Mouse (Mus musculus) adrenal gland, adult 18-20 months (tissue): ENCODE results near the gene Sh3pxd2b. TPM values are rescaled to one million over a fixed set of nuclear protein-coding genes. Genes with fewer than 3 reads are reported as not detected.

Source experiments
- DNase-seq, 2 experiments: peaks; one replicate each; pipeline ENCODE4 v3.0.0; 2021 to 2022; ENCODE audit warnings: low spot score in 2 of 2
- total RNA-seq, 2 experiments: library from RNA; stranded (reverse); gene quantifications; 1 replicate in 1 of 2; 2 replicates in 1 of 2; pipeline ENCODE4 v1.2.3; 2021

The Sh3pxd2b gene
- total RNA-seq, 2 experiments from 2014 or later, result 9.8 to 11.2 TPM

DNA sequence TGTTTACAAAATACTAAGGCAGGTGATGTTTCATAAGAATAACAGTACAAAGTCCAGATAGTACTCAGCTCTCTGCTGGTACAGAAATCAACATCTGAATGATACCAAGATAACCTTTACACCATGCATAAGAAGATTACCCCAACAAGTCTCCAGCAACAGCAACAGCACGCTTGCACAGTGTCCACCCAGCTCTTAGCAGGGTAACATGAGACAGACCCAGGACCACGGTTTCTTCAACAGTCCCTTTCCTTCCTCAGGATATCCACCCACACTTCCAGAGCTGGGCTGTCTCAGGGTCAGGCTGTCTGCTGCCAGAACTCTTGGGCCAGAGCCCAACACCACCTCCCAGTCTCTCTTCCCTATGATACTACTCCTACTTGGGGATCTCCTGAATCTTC, 8.5 kb upstream of the Sh3pxd2b start:
- no peak for DNase-seq

DNA sequence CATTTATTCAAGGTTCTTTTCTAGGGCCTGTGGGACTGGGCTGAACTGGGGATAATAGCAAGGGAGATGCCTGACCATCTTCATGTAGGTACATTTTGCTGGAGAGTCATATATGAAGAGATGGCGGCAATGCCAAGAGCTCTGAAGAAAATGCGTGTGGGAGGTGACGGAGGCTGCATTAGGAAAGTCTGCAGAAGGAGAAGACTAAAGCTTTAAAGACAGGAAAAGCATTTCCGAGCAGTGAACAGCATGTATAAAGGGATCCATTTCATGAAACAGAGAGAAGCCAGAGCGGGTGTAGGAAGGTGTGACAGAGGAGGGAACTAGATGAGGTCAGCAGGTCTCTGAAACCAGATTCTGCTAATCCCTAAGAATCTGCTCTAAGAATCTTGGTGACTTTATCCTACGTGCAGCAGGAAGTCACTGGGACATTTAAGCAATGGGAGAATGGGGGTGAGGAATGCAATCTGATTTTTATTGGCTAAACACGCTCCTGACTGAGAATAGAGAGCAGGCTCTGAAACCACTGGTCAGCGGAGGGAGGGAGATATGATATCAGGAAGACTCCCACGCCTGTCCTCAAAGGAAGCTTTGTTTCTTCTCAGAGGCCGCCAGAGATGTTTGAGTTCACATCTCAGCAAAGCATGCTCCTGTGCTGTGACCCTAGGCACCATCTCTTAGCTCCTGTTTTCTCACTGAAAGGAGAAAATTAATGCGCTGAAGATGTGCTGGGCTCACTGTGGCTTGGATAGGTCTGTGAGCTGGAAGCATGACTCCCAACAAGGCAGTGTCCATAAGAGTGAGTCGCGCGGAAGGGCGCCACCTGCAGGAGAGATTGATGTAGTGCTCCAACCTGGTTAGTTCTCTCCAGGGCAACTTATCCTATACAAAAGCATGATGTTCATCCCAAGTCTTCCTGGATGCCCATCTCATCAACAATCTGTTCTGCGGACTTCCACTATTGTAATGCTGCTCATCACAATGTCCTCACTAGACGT, 6.8 kb upstream of the Sh3pxd2b start:
- peak; percentile 50 to 59 for DNase-seq

DNA sequence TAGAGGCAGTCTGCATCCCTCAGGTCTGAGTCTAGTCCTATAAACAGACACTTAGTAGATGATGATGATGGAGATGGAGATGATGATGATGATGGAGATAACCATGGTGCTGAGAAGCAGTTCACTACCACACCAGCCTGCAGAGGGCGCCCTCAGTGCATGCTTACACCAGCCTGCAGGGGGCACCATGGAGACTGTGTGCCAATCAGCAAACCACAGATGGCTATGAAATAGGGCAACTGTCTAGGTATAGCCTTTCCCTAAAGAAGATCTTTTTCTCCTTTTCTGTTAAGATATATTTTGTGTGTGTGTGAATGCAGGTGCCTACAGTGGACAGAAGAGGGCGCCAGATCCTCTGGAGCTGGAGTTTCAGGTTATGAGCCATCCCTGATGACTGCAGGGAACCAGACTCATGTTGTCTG, 4.8 kb upstream of the Sh3pxd2b start:
- DNase-seq, result peak; percentile 54 to 64

DNA sequence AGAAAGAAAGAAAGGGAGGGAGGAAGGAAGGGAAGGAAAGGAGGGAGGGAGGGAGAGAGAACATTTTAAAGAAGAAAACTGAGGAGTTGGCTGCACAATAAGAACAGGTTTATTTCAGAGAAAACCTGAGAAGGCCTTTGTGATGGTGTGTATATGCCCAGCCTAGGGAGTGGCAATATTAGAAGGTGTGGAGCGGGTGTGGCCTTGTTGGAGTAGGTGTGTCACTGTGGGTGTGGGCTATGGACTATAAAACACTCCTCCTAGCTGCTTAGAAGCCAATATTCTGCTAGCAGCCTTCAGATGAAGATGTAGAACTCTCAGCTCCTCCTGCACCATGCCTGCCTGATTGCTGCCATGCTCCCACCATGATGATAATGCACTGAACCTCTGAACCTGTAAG, 4.3 kb upstream of the Sh3pxd2b start:
- no peak for DNase-seq

DNA sequence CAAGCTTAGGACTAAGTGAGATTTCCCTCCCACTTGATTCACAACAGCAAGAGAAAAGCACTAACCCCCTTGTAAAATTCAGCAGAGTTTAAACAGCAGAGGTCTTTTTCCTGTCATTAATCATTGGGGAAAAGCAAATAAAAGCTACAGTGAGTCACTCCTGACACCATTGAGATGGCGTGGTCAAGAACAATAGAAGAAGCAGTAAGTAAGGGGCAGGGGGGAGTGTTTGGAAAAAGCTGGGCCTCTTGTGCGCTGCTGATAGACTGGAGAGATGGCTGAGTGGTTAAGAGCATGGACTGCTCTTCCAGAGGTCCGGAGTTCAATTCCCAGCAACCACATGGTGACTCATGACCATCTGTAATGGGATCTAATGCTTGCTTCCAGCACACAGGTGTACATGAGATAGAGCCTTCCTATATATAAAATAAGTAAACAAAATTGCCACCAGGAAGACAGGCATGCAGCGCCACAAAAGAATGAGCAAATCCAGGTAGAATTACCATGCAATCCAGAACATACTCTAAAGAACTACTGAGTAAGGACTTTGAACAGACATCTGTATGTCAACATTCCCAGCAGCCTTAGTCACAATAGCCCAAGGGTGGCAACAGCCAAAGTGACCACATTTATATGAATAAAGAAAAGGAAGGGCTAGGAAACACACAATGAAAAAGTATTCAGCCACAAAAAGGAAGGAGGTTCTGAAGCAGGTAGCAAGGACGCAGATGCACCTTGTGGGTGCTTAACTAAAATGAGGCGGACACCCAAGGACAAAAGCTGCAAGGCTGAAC, 1.9 kb upstream of the Sh3pxd2b start:
- no peak for DNase-seq

DNA sequence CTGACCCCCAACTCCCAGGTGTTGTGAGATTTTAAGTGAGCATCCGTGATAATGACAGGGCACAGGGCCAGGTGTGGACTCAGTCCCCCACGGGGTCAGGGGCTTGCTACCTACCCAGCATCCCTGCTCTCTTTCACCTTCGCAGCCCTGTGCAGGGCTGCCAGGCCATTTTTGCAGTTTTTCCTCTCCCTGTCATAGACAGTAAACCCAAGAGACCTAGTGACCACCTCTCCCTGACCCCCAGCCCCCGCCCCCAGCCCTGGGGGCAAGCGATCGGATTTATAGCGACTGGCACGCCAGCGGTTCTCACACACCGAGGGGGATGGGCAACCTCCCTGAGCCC, 385 bp upstream of the Sh3pxd2b start:
- DNase-seq, result no peak

DNA sequence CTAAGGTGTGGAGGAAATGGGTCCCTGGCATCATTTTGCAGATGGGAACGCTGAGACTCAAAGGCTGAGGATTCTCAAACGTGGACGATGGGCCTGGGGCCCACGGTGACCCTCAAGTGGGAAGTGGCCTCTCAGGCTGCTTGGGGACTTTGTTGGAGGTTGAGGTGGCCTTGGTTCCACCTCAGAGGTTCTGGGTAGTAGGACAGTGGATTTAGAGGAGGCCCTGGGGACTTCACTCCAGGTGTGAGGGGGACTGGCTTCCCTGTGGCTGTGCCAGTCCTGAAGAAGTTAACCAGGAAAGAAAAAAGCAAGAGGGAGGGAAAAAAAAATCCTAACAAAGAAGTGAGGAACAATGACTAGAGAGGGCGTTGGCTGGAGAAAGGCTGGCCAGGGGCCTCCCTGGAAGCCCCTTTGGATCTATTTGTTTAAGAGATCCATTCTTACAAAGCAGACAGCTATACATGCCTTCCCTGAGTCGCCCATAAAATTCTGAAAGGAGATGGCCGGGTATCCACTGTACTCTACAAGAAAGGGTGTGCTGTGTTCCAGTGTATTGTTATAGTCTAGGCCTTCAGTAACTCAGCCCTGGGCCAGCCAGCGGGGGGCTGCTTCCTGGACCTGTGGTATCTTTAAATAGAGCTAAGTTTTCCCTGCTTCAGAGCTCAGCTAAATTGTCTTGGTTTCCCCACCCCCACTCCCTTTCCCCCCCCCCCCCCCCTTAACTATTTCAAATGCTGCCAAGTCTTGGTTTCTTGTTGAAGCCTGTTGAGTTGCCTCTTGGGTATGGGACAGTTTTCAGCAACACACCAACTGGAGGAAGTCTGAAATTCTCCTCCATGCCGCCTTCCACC, 1.0 kb downstream of the Sh3pxd2b start:
- DNase-seq, result no peak

DNA sequence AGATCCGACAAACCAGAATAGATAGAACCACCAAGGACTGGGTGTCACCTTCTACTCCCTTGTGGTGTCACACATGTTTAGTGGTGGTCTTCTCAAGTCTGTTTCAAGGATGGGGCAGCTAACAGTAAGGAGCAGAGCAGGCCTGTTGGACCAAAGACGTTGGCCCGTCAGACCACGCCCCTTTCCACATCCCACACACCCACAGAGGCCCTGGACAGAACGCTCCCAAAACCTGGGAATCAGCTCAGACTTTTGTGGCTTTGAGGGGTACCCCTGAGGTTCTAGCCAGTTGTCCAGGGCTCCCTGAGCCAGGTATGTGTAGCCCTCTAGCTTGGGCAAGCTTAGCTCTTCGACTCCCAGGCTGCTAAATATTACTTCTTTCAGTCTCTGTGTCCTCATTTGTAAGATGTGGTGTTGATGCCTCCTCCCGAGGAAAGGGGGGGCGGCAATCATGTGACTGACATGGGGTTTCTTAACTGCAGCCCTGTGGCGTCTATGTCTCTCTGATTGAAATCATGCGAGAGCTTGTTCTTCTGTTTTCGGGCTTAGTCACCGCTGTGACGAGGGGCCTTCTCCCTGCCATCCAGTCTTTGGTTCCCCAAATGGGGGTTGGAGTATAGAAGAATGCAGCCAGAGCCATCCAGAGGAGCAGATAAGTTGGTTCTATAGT, 1.8 kb downstream of the Sh3pxd2b start:
- DNase-seq, result no peak

DNA sequence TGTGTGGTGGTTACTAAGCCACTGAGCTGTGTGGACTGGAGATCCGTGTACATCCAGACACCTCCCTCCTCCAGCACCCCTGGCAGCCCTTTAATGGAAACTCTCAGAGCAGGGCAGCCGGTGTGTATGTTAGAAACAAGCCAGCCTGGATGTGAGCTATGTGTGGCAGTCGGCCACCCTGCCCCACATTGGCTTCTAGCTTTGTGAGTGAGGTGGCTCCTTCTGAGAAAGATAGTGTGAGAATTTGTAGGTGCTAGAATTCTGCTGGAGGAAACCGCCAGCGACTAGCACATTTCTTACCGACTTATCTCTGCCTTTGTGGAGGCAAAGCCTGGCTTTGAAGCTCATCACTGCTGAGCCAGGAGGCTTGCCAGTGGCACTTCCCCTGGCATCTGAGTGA, 5.3 kb downstream of the Sh3pxd2b start:
- no peak for DNase-seq

DNA sequence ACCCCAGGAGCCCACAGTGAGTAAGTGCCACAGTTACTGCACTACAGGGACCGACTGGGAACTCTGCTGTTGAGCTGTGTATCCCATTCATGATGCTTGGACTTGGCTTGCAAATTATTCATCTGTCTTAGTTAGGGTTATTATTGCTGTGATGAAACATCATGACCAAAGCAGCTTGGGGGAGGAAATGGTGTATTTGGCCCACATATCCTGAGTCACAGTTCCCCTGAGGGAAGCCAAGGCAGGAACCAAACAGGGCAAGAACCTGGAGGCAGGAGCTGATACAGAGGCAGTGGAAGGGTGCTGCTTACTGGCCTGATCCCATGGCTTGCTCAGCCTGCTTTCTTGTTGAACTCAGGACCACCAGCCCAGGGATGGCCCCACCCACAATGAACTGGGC, 7.8 kb downstream of the Sh3pxd2b start:
- DNase-seq, result no peak

DNA sequence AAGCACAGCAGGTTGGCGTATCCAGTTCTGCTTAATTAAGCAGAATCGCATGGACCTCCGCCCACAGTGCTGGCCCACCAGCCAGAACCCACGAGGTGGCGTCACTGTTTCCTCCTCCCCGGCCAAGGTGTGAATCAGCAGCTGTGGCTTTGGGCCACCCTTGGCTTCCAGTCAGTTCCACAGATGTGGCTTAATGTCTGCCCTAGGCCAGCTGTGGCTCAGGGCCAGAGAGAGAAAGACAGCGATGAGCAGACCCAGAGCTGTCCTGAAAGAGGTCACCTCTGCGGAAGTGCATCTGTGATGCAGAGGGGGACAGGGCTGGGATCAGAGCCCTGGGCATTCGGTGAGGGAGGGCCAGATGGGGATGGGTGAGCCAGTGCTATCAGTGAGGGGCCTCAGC, 10.1 kb downstream of the Sh3pxd2b start:
- DNase-seq, result peak in 1 of 2 experiments; percentile 44

DNA sequence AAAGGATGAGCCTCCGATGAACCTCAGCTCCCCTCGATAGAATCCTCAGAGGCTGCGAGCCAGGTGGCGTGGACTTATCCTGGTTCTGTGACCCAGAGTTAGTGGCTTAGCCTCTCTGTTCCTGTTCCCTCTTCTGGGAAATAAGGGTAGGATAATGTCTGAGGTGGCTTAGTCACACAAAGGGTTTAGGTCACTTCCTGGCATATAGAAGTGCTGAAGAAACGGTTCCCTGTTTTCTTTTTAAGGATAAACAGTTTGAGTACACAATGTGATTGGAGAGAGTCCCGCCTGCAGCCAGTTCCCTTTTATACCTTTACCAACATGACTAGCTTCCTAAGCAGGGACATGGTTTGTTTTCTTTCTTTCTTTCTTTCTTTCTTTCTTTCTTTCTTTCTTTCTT, 10.8 kb downstream of the Sh3pxd2b start:
- no peak for DNase-seq

DNA sequence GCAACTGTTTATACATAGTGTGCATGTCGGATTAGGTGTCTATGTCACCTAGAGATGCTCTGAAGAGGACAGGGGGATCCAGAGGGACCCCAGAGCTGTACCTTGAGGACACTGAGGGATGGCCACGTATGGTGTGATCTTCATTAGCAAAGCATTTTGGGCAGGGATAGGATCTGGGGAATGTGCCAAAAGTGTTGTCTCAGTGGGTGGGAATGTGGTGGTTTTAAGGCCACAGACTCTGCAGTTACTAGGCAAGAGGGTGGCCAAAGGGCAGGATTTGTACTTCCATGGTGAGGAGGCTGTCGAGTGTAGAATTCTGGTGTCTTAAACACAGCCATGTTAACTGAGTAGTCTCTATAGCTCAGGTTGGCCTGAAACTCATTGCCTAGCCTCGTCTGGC, 11.9 kb downstream of the Sh3pxd2b start:
- DNase-seq, result no peak

DNA sequence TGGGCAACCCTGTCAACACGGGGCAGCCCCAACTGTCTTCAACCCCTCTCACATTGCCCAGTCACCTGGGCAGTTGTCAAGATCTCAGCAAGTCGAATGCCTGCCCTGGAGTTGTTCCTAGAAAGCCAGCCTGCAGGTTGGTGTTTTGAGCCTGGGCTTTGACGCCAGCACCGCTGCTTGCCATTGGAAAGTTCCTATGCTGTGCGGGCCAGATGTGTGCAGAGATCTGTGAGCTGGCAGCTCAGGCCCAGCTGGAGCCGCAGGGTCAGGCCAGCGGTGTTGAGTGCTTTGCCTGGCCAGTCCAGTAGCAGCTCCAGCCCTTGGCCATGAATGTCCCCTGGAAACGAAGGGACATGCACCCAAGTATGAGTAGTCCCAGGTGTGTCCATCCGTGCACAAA, 14.2 kb downstream of the Sh3pxd2b start:
- DNase-seq, result no peak

DNA sequence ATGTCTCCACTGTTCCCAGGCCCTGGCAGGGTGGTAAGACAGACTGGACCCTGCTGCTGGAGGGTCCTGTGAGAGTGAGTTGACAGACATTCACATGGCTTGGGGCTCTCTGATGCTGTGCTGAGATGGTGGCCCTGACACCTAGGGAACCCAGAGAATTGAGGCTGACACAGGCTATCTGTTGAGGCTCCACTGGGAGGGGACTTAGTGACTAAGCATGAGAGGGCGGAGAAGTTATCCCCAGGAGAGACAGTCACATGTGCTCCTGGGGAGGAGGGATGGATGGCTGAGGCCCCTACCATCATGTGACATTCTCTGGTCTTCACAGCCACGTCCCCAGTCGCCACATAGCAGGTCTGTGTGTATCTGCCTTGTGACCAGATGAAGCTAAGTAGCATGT, 15.6 kb downstream of the Sh3pxd2b start:
- DNase-seq, result no peak

DNA sequence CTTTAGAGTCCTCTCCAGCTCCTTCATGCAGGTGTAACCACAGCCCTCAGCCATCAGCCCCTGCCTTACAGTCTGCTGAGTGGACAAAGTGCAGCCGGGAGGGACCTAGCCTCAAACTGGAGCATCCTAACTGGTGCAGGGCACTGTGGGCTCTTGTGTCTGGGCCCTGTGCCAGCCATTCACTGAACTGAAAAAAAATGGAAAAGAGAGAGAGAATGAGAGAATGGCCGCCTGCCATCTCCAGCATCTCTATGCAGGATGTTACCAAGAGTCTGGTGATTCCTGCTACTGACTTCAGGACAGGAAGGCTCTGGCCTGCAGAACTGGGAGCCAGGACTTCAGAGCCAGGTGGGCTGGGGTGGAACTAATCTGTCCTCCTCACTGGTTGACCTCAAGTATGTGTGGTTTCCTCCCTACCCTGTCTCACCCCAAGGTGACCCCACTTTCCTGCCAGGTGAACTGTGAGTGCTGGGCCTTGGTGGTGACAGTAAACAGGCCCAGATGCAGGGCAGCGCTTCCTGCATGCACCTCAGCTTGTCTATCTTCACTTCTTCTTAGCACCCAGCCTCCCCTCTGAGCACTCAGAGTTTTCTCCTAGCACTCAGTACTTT, 16.1 kb downstream of the Sh3pxd2b start:
- DNase-seq, result no peak

DNA sequence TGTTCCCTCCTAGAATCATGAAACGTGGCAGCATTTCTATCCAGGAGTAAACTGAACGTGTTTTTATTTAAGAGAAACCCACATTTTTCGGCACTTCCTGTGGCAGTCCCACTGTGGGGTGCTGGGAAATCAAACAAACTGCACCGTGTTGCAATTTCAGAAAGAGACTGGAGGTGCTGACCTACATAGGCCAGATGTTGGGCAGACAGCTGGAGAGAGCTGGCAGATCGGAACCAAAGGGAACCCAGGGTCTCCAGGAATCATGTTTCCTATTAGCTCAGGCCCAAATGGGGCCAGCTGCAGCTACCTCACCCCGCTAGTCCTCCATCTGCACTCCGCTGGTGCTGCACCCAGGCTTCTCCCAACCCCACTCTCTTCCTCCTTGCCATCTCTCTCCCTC, 16.8 kb downstream of the Sh3pxd2b start:
- no peak for DNase-seq

DNA sequence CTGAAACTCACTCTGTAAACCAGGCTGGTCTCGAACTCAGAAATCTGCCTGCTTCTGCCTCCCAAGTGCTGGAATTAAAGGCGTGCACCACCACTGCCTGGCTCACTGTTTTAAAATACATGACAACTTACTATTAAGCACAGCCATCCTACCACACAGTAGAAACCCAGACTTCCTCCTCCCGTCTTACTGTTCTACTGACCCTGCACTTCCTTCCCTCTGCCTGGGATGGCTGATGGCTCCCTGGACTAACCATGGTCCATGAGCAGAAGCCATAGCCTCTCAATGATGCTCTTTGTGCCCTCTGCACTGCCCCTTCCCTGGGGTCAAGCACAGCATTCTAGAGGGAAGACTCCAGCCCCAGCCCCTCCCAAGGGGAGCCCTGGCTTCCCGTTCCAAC, 17.9 kb downstream of the Sh3pxd2b start:
- no peak for DNase-seq

DNA sequence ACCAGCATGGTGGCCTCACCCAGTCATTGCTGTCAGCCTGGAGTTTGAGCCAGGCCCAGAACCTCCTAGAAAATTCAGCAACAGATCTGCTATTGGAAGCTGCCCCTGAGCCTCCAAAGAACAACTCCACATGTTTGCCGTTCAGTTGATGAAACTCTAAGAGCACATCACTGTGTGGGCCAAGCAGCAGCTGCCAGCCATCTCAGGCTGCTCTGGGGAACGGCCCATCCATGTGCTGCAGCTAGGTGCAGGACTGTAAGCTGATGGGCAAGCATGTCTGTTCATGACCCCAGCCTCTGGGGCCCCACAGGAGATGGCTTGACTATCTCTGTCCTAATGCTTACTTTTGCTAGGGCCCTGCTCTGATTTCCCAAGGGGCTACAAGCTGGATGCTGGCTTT, 19.4 kb downstream of the Sh3pxd2b start:
- no peak for DNase-seq

DNA sequence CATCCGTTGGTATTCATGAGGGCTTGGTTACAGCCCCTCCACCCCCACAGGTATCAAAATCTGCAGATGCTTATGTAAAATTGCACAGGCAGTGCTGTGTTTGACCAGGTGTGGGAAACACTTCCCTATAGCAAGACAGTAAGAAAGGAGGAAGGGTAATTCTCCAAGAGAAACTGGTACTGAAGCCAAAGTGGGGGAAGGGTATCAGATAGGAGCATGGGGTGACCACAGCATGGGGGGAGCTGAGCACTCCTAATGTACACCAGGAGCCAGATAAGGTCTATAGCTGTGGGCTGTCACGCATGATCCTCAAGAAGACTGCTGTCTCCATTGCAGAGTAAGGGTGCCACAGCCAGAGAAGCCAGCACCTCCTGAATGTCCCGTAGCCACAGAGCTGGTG, 21.4 kb downstream of the Sh3pxd2b start:
- no peak for DNase-seq
